ENCODE assay signal across 16 mouse cellular contexts in genomic region chr1:167690716-167691550, GRCm38 (mm10). TPM values are rescaled to one million over a fixed set of nuclear protein-coding genes. Genes with fewer than 3 reads are reported as not detected.
DNase-seq lines count a peak whose midpoint lies in the region; ATAC-seq lines count a peak whose summit lies in the region.
"Had no signal": no experiment of that assay in that cellular context is flagged by ENCODE, and none has a peak within 500 bp of the region (broad histone marks: within the 10 kb centered on the region; RNA-seq: fewer than 3 reads in every experiment).

No protein-coding gene starts in this region.

- H3K27me3 ChIP-seq in intestine, embryonic 14.5 days (replicated peaks; ENCODE audit: control insufficient read depth, insufficient read depth, low read length): peaks cover 99% of the 10 kb centered on the region
- H3K27me3 ChIP-seq in intestine, embryonic 15.5 days (replicated peaks): peaks cover 82% of the 10 kb centered on the region
- peaks cover 80% of the 10 kb centered on the region for H3K27me3 ChIP-seq in hindbrain, embryonic 11.5 days (ENCODE audit: control insufficient read depth, insufficient read depth, low read length)
- peaks cover 91% of the 10 kb centered on the region for H3K27me3 ChIP-seq in midbrain, embryonic 14.5 days (ENCODE audit: control insufficient read depth, insufficient read depth, low read length)

- 3% methylated on average over 21 of the region's 21 CpGs for WGBS in intestine, embryonic 14.5 days
- WGBS in intestine, embryonic 15.5 days: 4% methylated on average over 21 of the region's 21 CpGs
- WGBS in hindbrain, embryonic 11.5 days: 2% methylated on average over 21 of the region's 21 CpGs
- 2% methylated on average over 21 of the region's 21 CpGs for WGBS in midbrain, embryonic 14.5 days

- DNase-seq in intestine, embryonic 14.5 days (ENCODE audit: low spot score): peak; percentile 72
- DNase-seq in embryo, embryonic 10.5 days (ENCODE audit: low spot score): peak; percentile 53
- peak; percentile 65 for DNase-seq in hindbrain, embryonic 11.5 days (ENCODE audit: low spot score)
- peak; percentile 47 for DNase-seq in midbrain, embryonic 14.5 days
- no peak for DNase-seq in testis, postnatal 10 days (ENCODE audit: low spot score)
- DNase-seq in liver: no peak
- DNase-seq: cerebellum, adult 18-20 months; gastrocnemius, postnatal 14 days; lung, postnatal 10 days; right cerebral cortex, postnatal 14 days; thymus, adult 2 months had no signal

- H3K36me3 ChIP-seq in intestine, embryonic 14.5 days (ENCODE audit: control insufficient read depth, insufficient read depth, low read length): no peaks in the 10 kb centered on the region
- H3K36me3 ChIP-seq in intestine, embryonic 15.5 days: no peaks in the 10 kb centered on the region
- no peaks in the 10 kb centered on the region for H3K36me3 ChIP-seq in hindbrain, embryonic 11.5 days (ENCODE audit: control insufficient read depth, insufficient read depth, low read length)
- H3K36me3 ChIP-seq in midbrain, embryonic 14.5 days (ENCODE audit: control insufficient read depth, insufficient read depth, low read length): no peaks in the 10 kb centered on the region
- H3K36me3 ChIP-seq: embryonic facial prominence, embryonic 12.5 days; heart, embryonic 13.5 days had no signal

- no peak overlapping the region for H3K9ac ChIP-seq in intestine, embryonic 14.5 days (ENCODE audit: low read length)
- no peak overlapping the region for H3K9ac ChIP-seq in intestine, embryonic 15.5 days
- no peak overlapping the region for H3K9ac ChIP-seq in hindbrain, embryonic 11.5 days (ENCODE audit: low read depth, low read length)
- no peak overlapping the region for H3K9ac ChIP-seq in midbrain, embryonic 14.5 days (replicated peaks; ENCODE audit: low read length)
- H3K9ac ChIP-seq: embryonic facial prominence, embryonic 12.5 days; heart, embryonic 13.5 days had no signal

- no peak for ATAC-seq in intestine, embryonic 14.5 days (replicated peaks; ENCODE audit: low FRiP score, low TSS enrichment, low read depth)
- ATAC-seq in intestine, embryonic 15.5 days: no peak
- ATAC-seq in hindbrain, embryonic 11.5 days (ENCODE audit: low FRiP score): no peak
- no peak for ATAC-seq in midbrain, embryonic 14.5 days (ENCODE audit: low FRiP score, low TSS enrichment)
- ATAC-seq: CD4-positive, CD25-positive, alpha-beta regulatory T cell, adult 4 months had no signal

- no peaks in the 10 kb centered on the region for H3K9me3 ChIP-seq in intestine, embryonic 14.5 days (ENCODE audit: control insufficient read depth, low read length)
- H3K9me3 ChIP-seq in intestine, embryonic 15.5 days: no peaks in the 10 kb centered on the region
- H3K9me3 ChIP-seq in hindbrain, embryonic 11.5 days (ENCODE audit: control insufficient read depth, low read length): no peaks in the 10 kb centered on the region
- no peaks in the 10 kb centered on the region for H3K9me3 ChIP-seq in midbrain, embryonic 14.5 days (ENCODE audit: control insufficient read depth, low read length)
- H3K9me3 ChIP-seq: embryonic facial prominence, embryonic 12.5 days; heart, embryonic 13.5 days had no signal

- H3K27ac ChIP-seq in intestine, embryonic 14.5 days (ENCODE audit: low read depth): no peak overlapping the region
- H3K27ac ChIP-seq in intestine, embryonic 15.5 days: no peak overlapping the region
- no peak overlapping the region for H3K27ac ChIP-seq in hindbrain, embryonic 11.5 days (ENCODE audit: low read depth, low read length)
- H3K27ac ChIP-seq in midbrain, embryonic 14.5 days (replicated peaks; ENCODE audit: low read depth, low read length): no peak overlapping the region
- H3K27ac ChIP-seq: embryonic facial prominence, embryonic 12.5 days; heart, embryonic 13.5 days had no signal

- no peaks in the 10 kb centered on the region; the same call in 1 of the 2 replicates for H3K4me1 ChIP-seq in intestine, embryonic 14.5 days (replicated peaks; ENCODE audit: control insufficient read depth, insufficient read depth, low read length)
- peaks cover 25% of the 10 kb centered on the region for H3K4me1 ChIP-seq in intestine, embryonic 15.5 days (replicated peaks)
- H3K4me1 ChIP-seq in hindbrain, embryonic 11.5 days (replicated peaks; ENCODE audit: control insufficient read depth, insufficient read depth, low read length): peaks cover 8% of the 10 kb centered on the region
- H3K4me1 ChIP-seq in midbrain, embryonic 14.5 days (ENCODE audit: control insufficient read depth, insufficient read depth, low read length): peaks cover 6% of the 10 kb centered on the region; the same call in 1 of the 2 replicates

- H3K4me2 ChIP-seq in intestine, embryonic 14.5 days (ENCODE audit: low read length): no peak overlapping the region
- no peak overlapping the region for H3K4me2 ChIP-seq in intestine, embryonic 15.5 days (replicated peaks)
- no peak overlapping the region for H3K4me2 ChIP-seq in hindbrain, embryonic 11.5 days (replicated peaks; ENCODE audit: low read depth, low read length)
- H3K4me2 ChIP-seq in midbrain, embryonic 14.5 days (ENCODE audit: low read length): no peak overlapping the region
- H3K4me2 ChIP-seq: liver, embryonic 11.5 days had no signal

- H3K4me3 ChIP-seq in intestine, embryonic 14.5 days (ENCODE audit: low read depth, low read length): no peak overlapping the region
- no peak overlapping the region for H3K4me3 ChIP-seq in intestine, embryonic 15.5 days (replicated peaks)
- H3K4me3 ChIP-seq in hindbrain, embryonic 11.5 days (ENCODE audit: low read depth, low read length): peak overlapping the region; percentile 8; the same call in 1 of the 2 replicates
- peak overlapping the region; percentile 9; the same call in 1 of the 2 replicates for H3K4me3 ChIP-seq in midbrain, embryonic 14.5 days (replicated peaks; ENCODE audit: low read depth, low read length)

RNA-seq across cellular contexts. Expression of gene Lmx1a, which starts 1.9 kb away (rescaled TPM):
- polyA plus RNA-seq in intestine, embryonic 14.5 days (2014; fragmentation: Nextera tagmentation; extraction: Ambion mirVana): 0.16 and 0.41 TPM in 2 replicates
- 0.42 and 0.44 TPM in 2 replicates for polyA plus RNA-seq in intestine, embryonic 15.5 days (2015; fragmentation: Nextera tagmentation; extraction: Ambion mirVana)
- 5.6 and 11.4 TPM in 2 replicates for polyA plus RNA-seq in hindbrain, embryonic 11.5 days (2014; fragmentation: Nextera tagmentation; extraction: Ambion mirVana)
- polyA plus RNA-seq in midbrain, embryonic 14.5 days (2014; fragmentation: Nextera tagmentation; extraction: Ambion mirVana): 7.1 TPM in 2 replicates
- polyA plus RNA-seq: CD4-positive, CD25-positive, alpha-beta regulatory T cell, adult 4 months had no signal

Comparison
In these comparisons a context has a peak if more than half of its experiments do, and no peak if none do; other contexts are left out.
1. DNase-seq: peak in intestine, embryonic 14.5 days (single experiment), embryo, embryonic 10.5 days (single experiment), hindbrain, embryonic 11.5 days (single experiment) and midbrain, embryonic 14.5 days (single experiment); none in testis, postnatal 10 days (single experiment) and liver (single experiment).
2. H3K4me3 ChIP-seq: peak in hindbrain, embryonic 11.5 days (single experiment) and midbrain, embryonic 14.5 days (single experiment); none in intestine, embryonic 14.5 days (single experiment) and intestine, embryonic 15.5 days (single experiment).